Mouse (Mus musculus): ENCODE measurements around the gene Gm28308.

- TF ChIP-seq CTCF (IDR thresholded peaks at IDR 0.05; ENCODE audit: borderline replicate concordance, insufficient read depth, low read depth, low read length), result no peak
- TF ChIP-seq POLR2A (IDR thresholded peaks at IDR 0.05; ENCODE audit: borderline replicate concordance, insufficient read depth, low read length), result no peak
Measured at GRCm38 (mm10) chr6:52247766-52248637, 34.9 kb upstream of the Gm28308 start.

Measured in cerebellum, adult 2 months (tissue).